Mouse (Mus musculus): ENCODE results near the gene C330021F23Rik. TPM values are rescaled to one million over a fixed set of nuclear protein-coding genes. Genes with fewer than 3 reads are reported as not detected.

C330021F23Rik gene
- polyA plus RNA-seq, 1 experiment from 2014 or later: 0.51 TPM

DNA sequence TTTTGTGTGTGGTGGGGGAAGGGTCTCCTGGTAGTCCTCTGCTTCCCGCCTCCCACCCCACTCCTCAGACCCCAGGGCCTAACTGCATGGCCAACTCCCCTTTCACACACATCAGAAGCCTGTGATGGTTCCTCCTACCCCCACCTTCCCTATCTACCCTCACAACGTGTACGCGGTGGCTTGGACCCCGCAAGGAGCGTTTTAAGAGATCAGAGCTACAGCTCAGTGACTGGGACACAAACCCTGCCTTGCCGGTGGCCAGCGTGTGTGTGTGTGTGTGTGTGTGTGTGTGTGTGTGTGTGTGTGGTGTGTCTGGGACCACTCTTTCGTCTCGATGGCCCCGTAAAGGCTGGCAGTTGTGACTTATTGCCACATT is 20.5 kb downstream of the C330021F23Rik start:
- ATAC-seq (ENCODE audit: insufficient number of reproducible peaks, low FRiP score, low TSS enrichment, low read depth): 0 out of 2 replicates have a peak, but pooled peaks have one; percentile 17
- Histone ChIP-seq H3K27me3 (peaks cover 4% of the 10 kb centered on the region), H3K4me1 (peaks cover 15% of the 10 kb centered on the region), H3K9me3 (replicated peaks) (no peaks in the 10 kb centered on the region), H3K27ac (replicated peaks) (peak overlapping the region; percentile 83), H3K4me3 (replicated peaks) (peak overlapping the region; percentile 71), H3K9ac (peak overlapping the region; percentile 65), H3K36me3 (no peaks in the 10 kb centered on the region), H3K4me2 (replicated peaks) (peak overlapping the region; percentile 93)
- WGBS: 1% methylated on average over 11 of the region's 11 CpGs

DNA sequence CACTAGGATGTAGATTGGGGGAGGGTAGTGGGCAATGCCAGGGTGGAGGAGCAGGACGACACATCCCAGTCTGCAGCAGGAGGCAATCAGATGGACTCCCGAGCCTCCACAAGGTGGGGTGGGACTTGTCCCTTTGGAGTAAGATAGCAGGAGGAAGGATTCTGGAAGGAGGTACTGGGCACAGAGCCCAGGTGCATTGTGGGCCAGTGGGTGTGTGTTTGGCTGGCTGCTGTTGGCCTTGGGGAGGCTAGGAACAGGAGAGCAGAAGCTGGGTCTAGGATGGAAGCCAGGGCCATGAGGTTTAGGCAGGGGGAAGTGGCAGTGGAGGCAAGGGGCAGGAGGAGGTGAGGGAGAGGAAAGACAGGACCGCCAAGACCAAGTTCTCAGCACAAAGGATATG is 25.7 kb downstream of the C330021F23Rik start:
- Histone ChIP-seq H3K4me1 (peaks cover 8% of the 10 kb centered on the region; the same call in 1 of the 2 replicates), H3K36me3 (no peaks in the 10 kb centered on the region), H3K27me3 (no peaks in the 10 kb centered on the region), H3K4me3 (replicated peaks) (no peak overlapping the region), H3K27ac (replicated peaks) (no peak overlapping the region), H3K9me3 (replicated peaks) (no peaks in the 10 kb centered on the region), H3K4me2 (replicated peaks) (no peak overlapping the region), H3K9ac (no peak overlapping the region)
- ATAC-seq (ENCODE audit: insufficient number of reproducible peaks, low FRiP score, low TSS enrichment, low read depth): no peak
- 63% methylated on average over 3 of the region's 3 CpGs for WGBS

- WGBS: 79% methylated on average over 2 of the region's 2 CpGs
- H3K9me3 ChIP-seq (replicated peaks): no peaks in the 10 kb centered on the region
Measured at GRCm38 (mm10) chr8:3594466-3594865, 26.7 kb downstream of the C330021F23Rik start.

DNA sequence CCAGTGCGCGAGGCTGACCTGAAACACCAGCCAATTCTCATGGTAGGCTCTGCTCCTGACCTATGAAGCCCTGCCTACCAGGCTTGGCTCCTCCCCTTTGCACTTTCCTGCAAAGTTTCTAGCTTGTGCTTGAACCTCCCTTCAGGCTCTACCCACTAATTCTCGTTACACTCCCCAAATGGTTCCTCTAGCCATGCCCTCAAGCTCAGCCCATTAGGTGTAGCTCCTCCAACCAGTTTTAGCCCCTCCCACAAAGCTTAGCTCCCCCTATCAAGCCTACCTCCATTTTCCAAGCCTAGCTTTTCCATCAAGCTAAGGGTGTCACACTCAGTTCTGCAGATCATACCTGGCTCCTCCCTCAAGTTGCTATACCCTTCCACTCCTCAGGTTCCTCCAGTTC is 30.3 kb downstream of the C330021F23Rik start:
- H3K4me3 ChIP-seq (replicated peaks): no peak overlapping the region
- no peak overlapping the region for H3K9ac ChIP-seq
- peaks cover 22% of the 10 kb centered on the region for H3K36me3 ChIP-seq
- WGBS: 65% methylated on average over 3 of the region's 3 CpGs
- no peak for ATAC-seq (ENCODE audit: insufficient number of reproducible peaks, low FRiP score, low TSS enrichment, low read depth)
- no peaks in the 10 kb centered on the region for H3K9me3 ChIP-seq (replicated peaks)
- no peak overlapping the region for H3K27ac ChIP-seq (replicated peaks)
- no peak overlapping the region for H3K4me2 ChIP-seq (replicated peaks)
- H3K4me1 ChIP-seq: peaks cover 7% of the 10 kb centered on the region; the same call in 1 of the 2 replicates
- no peaks in the 10 kb centered on the region for H3K27me3 ChIP-seq

More at GRCm38 (mm10) chr8:3594466-3594865, 26.7 kb downstream of the C330021F23Rik start:
- no peak overlapping the region for H3K27ac ChIP-seq (replicated peaks)
- no peak overlapping the region for H3K9ac ChIP-seq
- no peak for ATAC-seq (ENCODE audit: insufficient number of reproducible peaks, low FRiP score, low TSS enrichment, low read depth)
- H3K4me1 ChIP-seq: peaks cover 7% of the 10 kb centered on the region; the same call in 1 of the 2 replicates
- peaks cover 5% of the 10 kb centered on the region; the same call in 1 of the 2 replicates for H3K36me3 ChIP-seq
- no peak overlapping the region for H3K4me3 ChIP-seq (replicated peaks)
- H3K4me2 ChIP-seq (replicated peaks): no peak overlapping the region
- no peaks in the 10 kb centered on the region for H3K27me3 ChIP-seq

- Histone ChIP-seq H3K36me3 (peaks cover 28% of the 10 kb centered on the region), H3K9me3 (replicated peaks) (no peaks in the 10 kb centered on the region), H3K9ac (no peak overlapping the region), H3K4me3 (replicated peaks) (no peak overlapping the region), H3K27ac (replicated peaks) (no peak overlapping the region), H3K4me2 (replicated peaks) (no peak overlapping the region), H3K4me1 (0 out of 2 replicates have a peak, but pooled peaks cover 3% of the 10 kb centered on the region), H3K27me3 (no peaks in the 10 kb centered on the region)
- ATAC-seq (ENCODE audit: insufficient number of reproducible peaks, low FRiP score, low TSS enrichment, low read depth): no peak
- WGBS: 50% methylated on average over 1 of the region's 1 CpGs
Measured at GRCm38 (mm10) chr8:3599219-3599618, 31.4 kb downstream of the C330021F23Rik start.

- no peaks in the 10 kb centered on the region for H3K27me3 ChIP-seq
- H3K9me3 ChIP-seq (replicated peaks): no peaks in the 10 kb centered on the region
- 0 out of 2 replicates have a peak, but pooled peaks cover 3% of the 10 kb centered on the region for H3K4me1 ChIP-seq
- no peak overlapping the region for H3K27ac ChIP-seq (replicated peaks)
- H3K36me3 ChIP-seq: peaks cover 31% of the 10 kb centered on the region
- 86% methylated on average over 6 of the region's 6 CpGs for WGBS
- H3K9ac ChIP-seq: no peak overlapping the region
- no peak; the same call in 1 of the 2 replicates for ATAC-seq (ENCODE audit: insufficient number of reproducible peaks, low FRiP score, low TSS enrichment, low read depth)
- H3K4me3 ChIP-seq (replicated peaks): no peak overlapping the region
- no peak overlapping the region for H3K4me2 ChIP-seq (replicated peaks)
Measured at GRCm38 (mm10) chr8:3600401-3600800, 32.6 kb downstream of the C330021F23Rik start.

- no peaks in the 10 kb centered on the region for H3K9me3 ChIP-seq (replicated peaks)
- no peak overlapping the region for H3K27ac ChIP-seq (replicated peaks)
- H3K9ac ChIP-seq: no peak overlapping the region
- no peaks in the 10 kb centered on the region for H3K27me3 ChIP-seq
- no peaks in the 10 kb centered on the region for H3K4me1 ChIP-seq
- H3K4me2 ChIP-seq (replicated peaks): no peak overlapping the region
- H3K4me3 ChIP-seq (replicated peaks): no peak overlapping the region
- H3K36me3 ChIP-seq: peaks cover 42% of the 10 kb centered on the region
- WGBS: 78% methylated on average over 13 of the region's 13 CpGs
- ATAC-seq (ENCODE audit: insufficient number of reproducible peaks, low FRiP score, low TSS enrichment, low read depth): no peak
Measured at GRCm38 (mm10) chr8:3603439-3603838, 35.6 kb downstream of the C330021F23Rik start.

DNA sequence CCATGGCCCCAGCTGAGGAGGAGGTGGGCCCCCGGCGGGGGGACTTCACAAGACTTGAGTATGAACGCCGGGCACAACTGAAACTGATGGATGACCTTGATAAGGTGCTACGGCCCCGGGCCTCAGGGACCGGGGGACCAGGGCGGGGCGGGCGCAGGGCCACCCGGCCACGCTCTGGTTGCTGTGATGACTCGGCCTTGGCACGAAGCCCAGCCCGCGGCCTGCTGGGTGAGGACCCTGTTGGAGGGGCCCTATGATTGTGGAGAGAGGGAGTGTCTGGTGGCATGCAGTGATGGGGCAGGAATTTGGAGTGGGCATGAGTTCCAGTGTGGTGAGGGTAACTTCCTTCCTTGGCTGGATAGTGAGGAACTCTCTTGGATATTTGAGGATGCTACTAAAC is 38.8 kb downstream of the C330021F23Rik start:
- H3K27me3 ChIP-seq: no peaks in the 10 kb centered on the region
- H3K4me1 ChIP-seq: peaks cover 8% of the 10 kb centered on the region; the same call in 1 of the 2 replicates
- no peak overlapping the region for H3K9ac ChIP-seq
- WGBS: 76% methylated on average over 16 of the region's 16 CpGs
- H3K4me3 ChIP-seq (replicated peaks): no peak overlapping the region
- H3K9me3 ChIP-seq (replicated peaks): no peaks in the 10 kb centered on the region
- H3K27ac ChIP-seq (replicated peaks): 0 out of 2 replicates have a peak overlapping the region, but pooled peaks have one; percentile 11
- H3K4me2 ChIP-seq (replicated peaks): no peak overlapping the region
- no peak for ATAC-seq (ENCODE audit: insufficient number of reproducible peaks, low FRiP score, low TSS enrichment, low read depth)
- H3K36me3 ChIP-seq: peaks cover 58% of the 10 kb centered on the region

GRCm38 (mm10) chr8:3607822-3608221 is 40.0 kb downstream of the C330021F23Rik start:
- Histone ChIP-seq H3K9ac (no peak overlapping the region), H3K27ac (replicated peaks) (no peak overlapping the region), H3K4me2 (replicated peaks) (no peak overlapping the region), H3K9me3 (replicated peaks) (no peaks in the 10 kb centered on the region), H3K27me3 (no peaks in the 10 kb centered on the region), H3K36me3 (peaks cover 62% of the 10 kb centered on the region), H3K4me3 (replicated peaks) (no peak overlapping the region), H3K4me1 (peaks cover 8% of the 10 kb centered on the region; the same call in 1 of the 2 replicates)
- ATAC-seq (ENCODE audit: insufficient number of reproducible peaks, low FRiP score, low TSS enrichment, low read depth): no peak
- 88% methylated on average over 7 of the region's 7 CpGs for WGBS

DNA sequence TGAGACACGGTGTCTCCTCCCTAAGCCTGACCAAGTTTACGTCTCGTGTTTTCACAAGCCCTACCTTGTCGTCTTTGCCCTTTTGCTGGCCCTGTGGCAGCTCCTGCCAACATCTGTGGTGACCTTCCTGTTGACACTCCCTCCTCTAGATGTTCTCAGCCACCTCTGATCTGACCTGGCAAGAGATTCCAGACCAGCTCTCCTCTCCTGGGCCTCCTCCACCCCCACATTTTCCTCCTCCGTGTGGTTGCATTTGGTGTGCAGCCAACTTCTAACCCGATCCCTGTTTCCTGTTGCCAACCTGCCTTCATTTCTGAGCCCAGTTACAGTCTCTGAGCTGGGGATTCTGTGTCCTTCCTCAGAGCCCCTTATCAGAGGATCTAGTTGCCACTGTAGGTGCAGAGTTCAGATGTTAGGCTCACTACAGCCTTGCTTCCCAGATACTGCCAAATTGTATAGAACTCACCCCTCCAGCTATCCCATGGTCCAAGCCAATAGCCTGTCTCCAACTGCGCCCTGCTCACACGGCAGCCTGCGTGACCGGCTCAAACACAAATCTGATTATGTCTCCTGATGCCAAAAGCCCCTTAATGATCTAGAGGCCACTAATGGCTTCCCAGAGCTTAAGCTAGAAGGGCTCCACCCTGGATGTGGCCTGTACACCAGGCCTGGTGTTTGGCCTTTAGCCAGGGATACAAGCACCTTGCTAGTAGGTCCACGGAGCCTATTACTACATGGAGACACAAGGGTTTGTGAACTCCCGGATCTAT is 41.4 kb downstream of the C330021F23Rik start:
- H3K4me3 ChIP-seq (replicated peaks): no peak overlapping the region
- no peaks in the 10 kb centered on the region for H3K27me3 ChIP-seq
- H3K4me2 ChIP-seq (replicated peaks): no peak overlapping the region
- H3K36me3 ChIP-seq: peaks cover 70% of the 10 kb centered on the region
- peaks cover 8% of the 10 kb centered on the region; the same call in 1 of the 2 replicates for H3K4me1 ChIP-seq
- peak overlapping the region; percentile 48 for H3K27ac ChIP-seq (replicated peaks)
- no peak for ATAC-seq (ENCODE audit: insufficient number of reproducible peaks, low FRiP score, low TSS enrichment, low read depth)
- H3K9me3 ChIP-seq (replicated peaks): no peaks in the 10 kb centered on the region
- 71% methylated on average over 12 of the region's 12 CpGs for WGBS
- no peak overlapping the region for H3K9ac ChIP-seq

- ATAC-seq (ENCODE audit: insufficient number of reproducible peaks, low FRiP score, low TSS enrichment, low read depth): peak; percentile 11; the same call in 1 of the 2 replicates
- Histone ChIP-seq H3K36me3 (peaks cover 73% of the 10 kb centered on the region), H3K9me3 (replicated peaks) (no peaks in the 10 kb centered on the region), H3K4me2 (replicated peaks) (no peak overlapping the region), H3K4me3 (replicated peaks) (no peak overlapping the region), H3K27ac (replicated peaks) (0 out of 2 replicates have a peak overlapping the region, but pooled peaks have one; percentile 48), H3K4me1 (peaks cover 8% of the 10 kb centered on the region; the same call in 1 of the 2 replicates), H3K27me3 (no peaks in the 10 kb centered on the region), H3K9ac (no peak overlapping the region)
- WGBS: 56% methylated on average over 6 of the region's 6 CpGs
Measured at GRCm38 (mm10) chr8:3609816-3610150, 42.0 kb downstream of the C330021F23Rik start.

All from embryonic facial prominence, embryonic 15.5 days (tissue).